Mouse (Mus musculus) layer of hippocampus, adult 18-20 months (tissue): ENCODE results near the gene Cdca5. TPM values are rescaled to one million over a fixed set of nuclear protein-coding genes. Genes with fewer than 3 reads are reported as not detected.

Source experiments
- DNase-seq, 2 experiments: peaks; one replicate each; pipeline ENCODE4 v3.0.0; 2022; ENCODE audit warnings: low spot score in 2 of 2
- microRNA-seq, 2 experiments: library from miRNA; unstranded; fragments of <30 nt; microRNA quantifications; one replicate each; pipeline ENCODE4 v1.2.0; 2021
- total RNA-seq, 2 experiments: library from RNA; stranded (reverse); gene quantifications; 2 replicates each; pipeline ENCODE4 v1.2.3; 2021

Gene Cdca5
- total RNA-seq, 2 experiments from 2014 or later = not detected

DNA sequence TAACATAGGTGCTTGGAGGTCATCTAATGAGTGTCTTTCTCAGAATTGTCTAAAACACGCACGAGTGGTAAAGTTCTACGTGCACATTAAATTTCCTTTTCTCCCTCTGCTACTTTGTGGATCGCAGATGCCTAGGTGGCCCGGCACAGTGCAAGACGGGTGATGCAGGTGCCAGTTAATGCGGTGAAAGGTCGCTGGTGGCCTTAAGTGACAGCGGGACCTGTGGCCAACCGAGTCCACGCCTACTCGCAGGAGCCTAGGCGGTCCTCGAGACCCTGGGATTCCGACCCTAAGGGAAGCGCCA is 55.5 kb downstream of the Cdca5 start:
- DNase-seq = no peak

DNA sequence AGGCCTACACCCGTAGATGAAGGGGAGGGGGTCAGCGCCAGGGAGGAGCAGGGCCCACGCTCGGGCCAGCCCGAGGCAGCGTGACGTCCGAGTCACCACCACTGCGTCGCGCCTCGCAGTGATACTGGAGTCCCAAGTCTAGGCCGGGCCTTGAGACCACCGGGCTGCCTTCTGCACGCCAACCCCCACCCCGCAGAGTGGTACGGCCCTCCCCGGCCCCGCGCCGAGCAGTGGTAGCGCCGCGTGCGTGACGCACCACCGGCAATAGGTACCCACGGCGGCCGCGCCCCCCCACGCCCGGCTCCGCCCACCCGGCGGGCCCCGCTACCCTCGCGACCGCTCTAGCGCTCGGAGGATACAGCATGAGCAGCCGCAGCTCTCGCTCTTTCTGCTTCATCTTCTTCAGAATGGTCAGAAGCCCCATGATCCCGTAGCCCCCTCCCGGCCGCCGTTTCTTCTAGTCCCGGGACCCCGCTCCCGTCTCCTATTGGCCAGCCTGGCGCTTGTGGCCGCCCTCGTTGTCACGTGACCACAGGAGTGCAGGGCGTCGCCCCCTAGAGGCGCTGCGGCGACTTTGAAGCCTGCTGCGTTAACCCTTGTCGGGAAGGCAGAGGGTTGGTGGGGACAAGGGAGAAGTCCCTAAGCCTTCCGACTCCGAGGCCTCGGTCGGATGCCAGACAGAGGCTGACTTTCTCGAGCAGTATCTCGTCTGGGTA is 56.1 kb downstream of the Cdca5 start, which contains the start of gene Batf2:
TSS of gene Batf2 (plus strand) at position 306 of the 716 bp plus-strand sequence.
- peak; percentile 91 to 95 for DNase-seq

GRCm38 (mm10) chr19:6141394-6141749 is 56.6 kb downstream of the Cdca5 start, which contains the start of gene Arl2:
Gene Arl2, minus strand, starts transcription at chr19:6141548.
- DNase-seq = peak; percentile 71 to 93

Small RNA genes lying within 50 kb of the gene (microRNA-seq; reads per million reads assigned to microRNA genes)
- gene Mir6988 = 2.0 to 3.5 reads per million in 2 experiments

Other genes starting within 250 kb of the Cdca5 start
- 10 to 100 TPM; 12.7 to 13.0 TPM for gene Frmd8, start 209.7 kb upstream of the Cdca5 start, total RNA-seq
- gene Slc25a45, start 207.2 kb upstream of the Cdca5 start, total RNA-seq = 1 to 10 TPM; 2.9 to 3.2 TPM
- 1 to 10 TPM; 2.5 TPM for gene Tigd3, start 190.8 kb upstream of the Cdca5 start, total RNA-seq
- gene Dpf2, start 172.0 kb upstream of the Cdca5 start, total RNA-seq = 100 to 1,000 TPM in 1 of 2 experiments, 10 to 100 TPM in 1; 90.8 to 100 TPM
- 1 to 10 TPM; 4.3 to 4.6 TPM for gene Cdc42ep2, start 160.2 kb upstream of the Cdca5 start, total RNA-seq
- 1 to 10 TPM; 5.0 to 5.9 TPM for gene Pola2, start 120.8 kb upstream of the Cdca5 start, total RNA-seq
- gene Slc22a20, start 98.8 kb upstream of the Cdca5 start, total RNA-seq = not detected
- gene Capn1, start 69.1 kb upstream of the Cdca5 start, total RNA-seq = 10 to 100 TPM; 23.2 to 24.8 TPM
- gene Syvn1, start 38.4 kb upstream of the Cdca5 start, total RNA-seq = 10 to 100 TPM; 43.4 to 44.5 TPM
- gene Mrpl49, start 27.2 kb upstream of the Cdca5 start, total RNA-seq = 10 to 100 TPM; 48.0 to 52.0 TPM
- 100 to 1,000 TPM; 769 to 789 TPM for gene Fau, start 27.1 kb upstream of the Cdca5 start, total RNA-seq
- 10 to 100 TPM; 34.6 to 36.2 TPM for gene Znhit2, start 23.8 kb upstream of the Cdca5 start, total RNA-seq
- 10 to 100 TPM; 22.4 to 24.4 TPM for gene Tm7sf2, start 16.6 kb upstream of the Cdca5 start, total RNA-seq
- gene Vps51, start 7.8 kb upstream of the Cdca5 start, total RNA-seq = 10 to 100 TPM; 93.7 to 94.4 TPM
- not detected for gene Tmem262, start 5.0 kb upstream of the Cdca5 start, total RNA-seq
- gene Gm28374, start 2.7 kb upstream of the Cdca5 start, total RNA-seq = 1 to 10 TPM in 1 of 2 experiments, under 1 TPM in 1; 0.91 to 1.3 TPM
- 10 to 100 TPM; 36.6 to 42.0 TPM for gene Zfpl1, start within 50 bp of the Cdca5 start, total RNA-seq
- gene AC131692.1, start 9.4 kb downstream of the Cdca5 start, total RNA-seq = not detected
- under 1 TPM in 1 of 2 experiments, not detected in 1; 0.12 TPM for gene Naaladl1, start 20.8 kb downstream of the Cdca5 start, total RNA-seq
- gene Sac3d1, start 33.7 kb downstream of the Cdca5 start, total RNA-seq = 10 to 100 TPM; 15.5 to 15.6 TPM
- gene Snx15, start 43.3 kb downstream of the Cdca5 start, total RNA-seq = 10 to 100 TPM; 37.6 to 45.1 TPM
- under 1 TPM; 0.59 to 0.89 TPM for gene Batf2, start 56.0 kb downstream of the Cdca5 start, total RNA-seq
- gene Arl2, start 56.6 kb downstream of the Cdca5 start, total RNA-seq = 10 to 100 TPM; 83.2 to 84.8 TPM
- not detected for gene Majin, start 99.4 kb downstream of the Cdca5 start, total RNA-seq
- gene Gpha2, start 141.4 kb downstream of the Cdca5 start, total RNA-seq = not detected
- 100 to 1,000 TPM; 133 TPM for gene Ppp2r5b, start 150.9 kb downstream of the Cdca5 start, total RNA-seq
- gene Atg2a, start 156.7 kb downstream of the Cdca5 start, total RNA-seq = 10 to 100 TPM; 34.0 to 34.2 TPM
- 10 to 100 TPM; 86.6 to 88.0 TPM for gene Ehd1, start 191.7 kb downstream of the Cdca5 start, total RNA-seq
- gene Cdc42bpg, start 221.5 kb downstream of the Cdca5 start, total RNA-seq = 1 to 10 TPM; 4.8 to 5.6 TPM
- gene Men1, start 250.0 kb downstream of the Cdca5 start, total RNA-seq = 10 to 100 TPM; 63.0 to 71.3 TPM